Mouse (Mus musculus) bone marrow macrophage, adult 2 months (primary cell): Measurements from ENCODE around the gene Rpf2.

ENCODE experiments used
- CTCF ChIP-seq: IDR thresholded peaks from 2 replicates; pipeline ENCODE4 v1.5.1; 2012; ENCODE audit warnings: low read depth, mild to moderate bottlenecking, low read length, moderate library complexity
- POLR2A ChIP-seq: IDR thresholded peaks from 2 replicates; pipeline ENCODE4 v1.6.1; 2012; ENCODE audit warnings: mild to moderate bottlenecking, low read depth, low read length, borderline replicate concordance

DNA sequence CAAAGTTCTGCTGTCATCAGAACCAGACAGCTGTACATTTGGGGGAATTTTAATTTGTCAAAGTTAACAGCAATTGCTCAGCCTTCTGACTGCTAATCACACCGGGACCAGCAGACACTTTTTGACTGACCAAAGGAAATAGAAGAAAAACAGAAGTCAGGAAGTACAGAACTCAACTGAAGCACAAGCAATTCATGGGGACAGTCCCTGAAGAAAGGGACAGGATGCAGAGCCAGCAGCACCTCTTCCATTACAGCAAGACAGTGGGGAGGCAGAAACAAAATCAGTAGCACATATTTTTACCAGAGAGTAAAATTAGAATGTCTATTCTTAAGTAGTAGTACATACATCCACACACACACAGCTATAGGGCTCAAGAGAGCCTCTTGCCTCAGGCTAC lies 39.9 kb upstream of the Rpf2 start:
- no peak for TF ChIP-seq CTCF
- no peak for TF ChIP-seq POLR2A
